Mouse (Mus musculus) hindbrain, postnatal 0 days (tissue): ENCODE measurements around the gene Gpd2. TPM values are rescaled to one million over a fixed set of nuclear protein-coding genes. Genes with fewer than 3 reads are reported as not detected.

Experiments
- ATAC-seq: fragments of 200-750 bp; cut with Nextera tagmentation; 2 replicates; pipeline ENCODE4 v1.8.0; 2017; ENCODE audit warnings: mild to moderate bottlenecking, moderate TSS enrichment, moderate library complexity
- DNase-seq: peaks from one replicate; pipeline ENCODE4 v3.0.0-alpha.2; 2015; ENCODE audit warnings: low spot score
- H3K27ac ChIP-seq: fragments of 300-500 bp; sonication (generic); 2 replicates; pipeline ENCODE4 v1.5.1; 2014; ENCODE audit warnings: mild to moderate bottlenecking
- H3K27me3 ChIP-seq: fragments of 300-500 bp; sonication (generic); 2 replicates; pipeline ENCODE4 v1.6.1; 2014; ENCODE audit warnings: low read length, mixed read lengths; ENCODE audit not compliant: insufficient read depth
- H3K36me3 ChIP-seq: fragments of 300-500 bp; sonication (generic); 2 replicates; pipeline ENCODE4 v1.6.1; 2014; ENCODE audit warnings: low read length, mixed read lengths; ENCODE audit not compliant: insufficient read depth
- H3K4me1 ChIP-seq: fragments of 300-500 bp; sonication (generic); 2 replicates; pipeline ENCODE4 v1.6.1; 2014; ENCODE audit warnings: antibody characterized with exemption, low read length, mixed read lengths; ENCODE audit not compliant: insufficient read depth
- H3K4me2 ChIP-seq: fragments of 300-500 bp; sonication (generic); 2 replicates; pipeline ENCODE4 v1.6.1; 2014; ENCODE audit warnings: low read depth, mild to moderate bottlenecking, low read length, moderate library complexity, mixed read lengths
- H3K4me3 ChIP-seq: fragments of 300-500 bp; sonication (generic); 2 replicates; pipeline ENCODE4 v1.5.1; 2014; ENCODE audit warnings: low read length
- H3K9ac ChIP-seq: fragments of 300-500 bp; sonication (generic); replicated peaks from 2 replicates; pipeline ENCODE4 v1.6.1; 2014; ENCODE audit warnings: mild to moderate bottlenecking, low read length, moderate library complexity, mixed read lengths
- H3K9me3 ChIP-seq: fragments of 300-500 bp; sonication (generic); 2 replicates; pipeline ENCODE4 v1.6.1; 2016; ENCODE audit warnings: low read length, mixed read lengths
- CTCF ChIP-seq: IDR thresholded peaks from 2 replicates; pipeline ENCODE4 v1.5.1; 2016; ENCODE audit warnings: antibody characterized with exemption, control low read depth, low read depth
- whole genome bisulfite sequencing: fragments of 180-500 bp; shearing (Covaris S2); extraction: QIAGEN DNeasy Blood & Tissue Kit; methylation state at CpG from one replicate; pipeline ENCODE4 v1.1.7; 2014; 5-methylcytosine and 5-hydroxymethylcytosine counted together
- polyA plus RNA-seq: library from polyadenylated mRNA; unstranded; fragments of >200 nt; fragmentation: Nextera tagmentation; extraction: Ambion mirVana; gene quantifications from 2 replicates; pipeline ENCODE4 v1.2.1, GENCODE M21; 2015
- total RNA-seq: library from RNA; depleted of rRNA; stranded (reverse); fragments of >200 nt; gene quantifications from 2 replicates; pipeline ENCODE4 v1.2.3, GENCODE M21; 2014

Gpd2 gene
- total and polyA plus RNA-seq, 2 experiments from 2014 or later, result 31.5 to 38.8 TPM

GRCm38 (mm10) chr2:57213364-57213763 lies 24.1 kb upstream of the Gpd2 start:
- no peak overlapping the region for H3K4me2 ChIP-seq
- H3K4me1 ChIP-seq, result no peaks in the 10 kb centered on the region
- 0 out of 2 replicates have a peak, but pooled peaks cover 7% of the 10 kb centered on the region for H3K9me3 ChIP-seq
- TF ChIP-seq CTCF, result no peak
- 90% methylated on average over 4 of the region's 4 CpGs for WGBS
- no peak overlapping the region for H3K4me3 ChIP-seq
- no peaks in the 10 kb centered on the region for H3K27me3 ChIP-seq
- no peaks in the 10 kb centered on the region for H3K36me3 ChIP-seq
- no peak overlapping the region for H3K9ac ChIP-seq
- ATAC-seq (no peak), DNase-seq (no peak)
- H3K27ac ChIP-seq, result no peak overlapping the region

- DNase-seq (no peak), ATAC-seq (no peak)
- H3K4me1 ChIP-seq, result no peaks in the 10 kb centered on the region
- no peaks in the 10 kb centered on the region for H3K9me3 ChIP-seq
- no peak overlapping the region for H3K9ac ChIP-seq
- TF ChIP-seq CTCF, result no peak
- H3K27ac ChIP-seq, result no peak overlapping the region
- no peaks in the 10 kb centered on the region for H3K36me3 ChIP-seq
- H3K27me3 ChIP-seq, result peaks cover 11% of the 10 kb centered on the region; the same call in 1 of the 2 replicates
- H3K4me3 ChIP-seq, result no peak overlapping the region
- 82% methylated on average over 3 of the region's 3 CpGs for WGBS
- H3K4me2 ChIP-seq, result no peak overlapping the region
These were observed 14.0 kb upstream of the Gpd2 start for GRCm38 (mm10) chr2:57223288-57224026.

- no peak for ATAC-seq
- Histone ChIP-seq H3K4me1 (no peaks in the 10 kb centered on the region), H3K4me3 (no peak overlapping the region), H3K9me3 (no peaks in the 10 kb centered on the region), H3K4me2 (no peak overlapping the region), H3K27me3 (peaks cover 11% of the 10 kb centered on the region; the same call in 1 of the 2 replicates), H3K36me3 (no peaks in the 10 kb centered on the region), H3K27ac (no peak overlapping the region), H3K9ac (no peak overlapping the region)
- TF ChIP-seq CTCF, result no peak
- DNase-seq, result peak; percentile 15
- WGBS, result 60% methylated on average over 2 of the region's 2 CpGs
These were observed 12.2 kb upstream of the Gpd2 start for GRCm38 (mm10) chr2:57225236-57225635.

- Histone ChIP-seq H3K9ac (no peak overlapping the region), H3K4me3 (no peak overlapping the region), H3K27ac (no peak overlapping the region), H3K9me3 (no peaks in the 10 kb centered on the region), H3K36me3 (no peaks in the 10 kb centered on the region), H3K4me1 (no peaks in the 10 kb centered on the region), H3K4me2 (no peak overlapping the region), H3K27me3 (peaks cover 11% of the 10 kb centered on the region; the same call in 1 of the 2 replicates)
- ATAC-seq (no peak), DNase-seq (no peak)
- no peak for TF ChIP-seq CTCF
- 91% methylated on average over 3 of the region's 3 CpGs for WGBS
These were observed 10.0 kb upstream of the Gpd2 start for GRCm38 (mm10) chr2:57227425-57227824.

GRCm38 (mm10) chr2:57229647-57230240 lies 7.7 kb upstream of the Gpd2 start:
- no peak for ATAC-seq
- no peak for DNase-seq
- no peaks in the 10 kb centered on the region for H3K36me3 ChIP-seq
- H3K9me3 ChIP-seq, result no peaks in the 10 kb centered on the region
- no peak overlapping the region for H3K9ac ChIP-seq
- WGBS, result 48% methylated on average over 4 of the region's 4 CpGs
- H3K4me1 ChIP-seq, result no peaks in the 10 kb centered on the region
- H3K27me3 ChIP-seq, result 0 out of 2 replicates have a peak, but pooled peaks cover under 1% of the 10 kb centered on the region
- no peak overlapping the region for H3K4me2 ChIP-seq
- no peak overlapping the region for H3K4me3 ChIP-seq
- no peak overlapping the region; the same call in 1 of the 2 replicates for H3K27ac ChIP-seq
- TF ChIP-seq CTCF, result no peak

DNA sequence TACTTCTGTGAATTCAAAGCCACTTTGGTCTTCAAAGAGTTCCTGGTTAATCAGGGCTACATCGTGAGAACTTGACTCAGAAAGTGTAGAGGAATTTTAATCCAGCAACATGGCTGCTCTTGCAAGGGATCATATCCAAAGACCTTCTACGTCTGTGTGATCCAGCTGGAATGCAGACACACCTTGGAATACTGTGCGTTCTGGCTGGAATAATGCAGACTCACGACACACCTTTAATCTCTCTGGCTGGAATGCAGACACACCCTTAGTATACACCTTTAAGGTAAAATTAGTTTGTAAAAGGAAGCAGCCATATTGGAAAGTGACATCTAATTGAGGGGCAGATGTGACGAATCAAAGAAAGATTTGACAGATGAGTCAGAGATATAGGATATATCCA lies 6.0 kb upstream of the Gpd2 start:
- Histone ChIP-seq H3K4me1 (no peaks in the 10 kb centered on the region), H3K4me2 (no peak overlapping the region), H3K27ac (no peak overlapping the region), H3K9me3 (no peaks in the 10 kb centered on the region), H3K9ac (no peak overlapping the region), H3K27me3 (no peaks in the 10 kb centered on the region), H3K4me3 (no peak overlapping the region), H3K36me3 (no peaks in the 10 kb centered on the region)
- ATAC-seq (no peak), DNase-seq (no peak)
- no peak for TF ChIP-seq CTCF
- 88% methylated on average over 5 of the region's 5 CpGs for WGBS

DNA sequence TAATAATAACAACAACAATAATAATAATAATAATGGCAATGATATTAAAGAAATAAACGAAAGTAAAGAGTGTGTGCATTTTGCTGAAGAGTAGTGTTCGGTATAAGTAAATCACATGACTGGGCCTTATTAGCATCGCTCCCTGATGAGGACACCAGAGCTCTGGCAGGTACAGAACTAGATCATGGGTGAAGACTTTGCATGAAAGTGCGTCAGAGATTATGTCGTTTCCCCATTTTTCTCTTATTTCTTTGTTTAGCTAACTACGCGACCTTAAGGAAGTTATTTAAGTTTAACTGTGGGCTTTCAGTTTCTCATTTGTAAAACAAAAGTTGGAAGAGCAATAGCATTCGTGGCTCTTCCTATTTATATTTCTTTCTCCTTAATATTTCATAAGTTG lies 5.1 kb upstream of the Gpd2 start:
- no peak overlapping the region for H3K4me2 ChIP-seq
- ATAC-seq (no peak), DNase-seq (no peak)
- no peak overlapping the region for H3K9ac ChIP-seq
- H3K36me3 ChIP-seq, result no peaks in the 10 kb centered on the region
- TF ChIP-seq CTCF, result no peak
- no peak overlapping the region for H3K4me3 ChIP-seq
- no peaks in the 10 kb centered on the region for H3K27me3 ChIP-seq
- WGBS, result 88% methylated on average over 8 of the region's 8 CpGs
- no peaks in the 10 kb centered on the region for H3K9me3 ChIP-seq
- no peak overlapping the region for H3K27ac ChIP-seq
- H3K4me1 ChIP-seq, result peaks cover 4% of the 10 kb centered on the region; the same call in 1 of the 2 replicates
